Mouse (Mus musculus) kidney, adult 2 months (tissue): ENCODE results near the gene Mapk8.

Source experiments
- CTCF ChIP-seq: fragments of 200-500 bp; conservative IDR thresholded peaks from 2 replicates; pipeline ENCODE4 v1.5.1; 2011; ENCODE audit warnings: low read depth, mild to moderate bottlenecking, control low read depth, low read length, moderate library complexity, mixed read lengths; ENCODE audit not compliant: insufficient read depth, insufficient read length
- POLR2A ChIP-seq: fragments of 200-500 bp; IDR thresholded peaks from one replicate; pipeline ENCODE4 v1.6.1; 2011; ENCODE audit warnings: low read depth, low read length, control low read depth

DNA sequence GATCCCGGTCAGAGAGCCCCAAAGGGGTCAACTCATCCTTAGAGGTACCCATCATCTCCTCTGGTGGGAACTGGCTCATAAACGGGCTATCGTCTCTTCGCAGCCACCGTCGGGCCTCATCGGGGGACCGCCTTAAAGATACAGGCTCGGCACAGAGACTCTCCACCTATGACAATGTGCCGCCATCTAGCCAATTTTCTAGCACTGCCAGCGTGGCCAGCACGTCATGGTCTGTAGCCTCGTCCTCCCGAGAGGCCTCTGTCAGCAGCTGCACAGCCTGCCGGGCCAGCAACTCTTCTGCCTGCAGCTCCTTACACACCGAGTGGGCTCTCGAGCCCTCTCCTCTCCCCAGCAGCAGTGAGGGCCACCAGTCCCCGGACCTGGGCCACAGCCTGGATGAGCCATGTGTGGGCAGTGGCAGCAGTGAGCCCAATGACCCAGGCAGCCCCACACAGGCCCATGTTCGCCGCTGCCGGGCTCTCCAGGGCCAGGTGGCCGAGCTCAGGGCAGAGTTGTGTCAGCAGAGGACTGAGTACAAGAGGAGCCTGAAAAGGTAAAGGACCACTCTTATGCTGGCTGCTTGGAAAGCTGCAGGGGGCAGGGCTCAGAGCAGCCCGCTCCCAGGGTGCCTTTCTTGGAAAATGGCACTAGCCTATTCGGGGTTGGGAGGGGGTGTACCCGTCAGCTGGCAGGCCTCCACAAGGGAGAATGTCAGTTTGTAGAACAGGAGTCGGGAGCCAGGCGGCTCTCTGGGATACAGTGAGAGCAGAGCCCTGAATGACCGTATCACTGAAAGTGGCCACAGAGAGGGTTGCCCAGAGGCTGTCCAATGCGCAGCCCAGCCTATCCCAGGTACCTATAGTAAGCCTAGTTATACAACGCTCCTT is 79.8 kb downstream of the Mapk8 start:
- TF ChIP-seq CTCF (no peak), POLR2A (no peak)
